28 mouse cellular contexts compared by ENCODE assay signal in the genomic region with DNA sequence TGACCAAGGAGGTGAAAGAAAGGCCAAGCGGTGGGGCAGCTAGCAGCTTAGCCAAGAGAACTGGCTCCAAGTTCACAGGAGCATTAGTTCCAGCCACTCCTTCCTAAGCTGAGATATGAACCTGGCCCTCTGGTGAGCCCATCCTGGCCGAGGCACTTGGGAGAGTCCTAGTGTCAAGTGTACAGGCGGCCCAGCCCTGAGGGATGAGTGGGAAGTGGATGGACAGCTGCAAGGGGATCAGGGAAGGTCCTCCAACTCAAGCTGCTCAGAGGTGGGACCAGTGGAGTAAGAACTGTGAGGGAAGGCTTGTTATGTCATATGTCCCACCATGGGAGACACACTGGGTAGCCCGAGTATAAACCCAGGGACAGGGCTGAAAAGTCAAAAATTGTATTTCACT.
"Had no signal": no experiment of that assay in that cellular context is flagged by ENCODE, and none has a peak within 500 bp of the region (broad histone marks: within the 10 kb centered on the region; RNA-seq: fewer than 3 reads in every experiment).

No protein-coding gene starts in this region.

- H3K4me3 ChIP-seq: left cerebral cortex, adult 2 months; limb, embryonic 10.5 days; limb, embryonic 12.5 days; limb, embryonic 13.5 days; limb, embryonic 15.5 days; liver, embryonic 12.5 days; liver, embryonic 13.5 days; liver, embryonic 15.5 days; lung, embryonic 15.5 days; megakaryocyte, embryonic 14.5 days; midbrain, embryonic 10.5 days; midbrain, embryonic 12.5 days; midbrain, embryonic 13.5 days; midbrain, embryonic 15.5 days; neural tube, embryonic 12.5 days had no signal

- H3K36me3 ChIP-seq: limb, embryonic 10.5 days; limb, embryonic 12.5 days; limb, embryonic 13.5 days; limb, embryonic 15.5 days; liver, embryonic 12.5 days; liver, embryonic 15.5 days; lung, embryonic 15.5 days; midbrain, embryonic 12.5 days; midbrain, embryonic 13.5 days; midbrain, embryonic 15.5 days; neural tube, embryonic 12.5 days had no signal

- H3K27me3 ChIP-seq: limb, embryonic 12.5 days; limb, embryonic 13.5 days; limb, embryonic 15.5 days; liver, embryonic 12.5 days; liver, embryonic 13.5 days; liver, embryonic 15.5 days; lung, embryonic 15.5 days; megakaryocyte, embryonic 14.5 days; midbrain, embryonic 12.5 days; midbrain, embryonic 13.5 days; midbrain, embryonic 15.5 days; neural tube, embryonic 12.5 days had no signal

- H3K4me2 ChIP-seq: limb, embryonic 12.5 days; limb, embryonic 13.5 days; limb, embryonic 15.5 days; liver, embryonic 11.5 days; liver, embryonic 12.5 days; liver, embryonic 13.5 days; liver, embryonic 15.5 days; lung, embryonic 14.5 days; lung, embryonic 15.5 days; midbrain, embryonic 11.5 days; midbrain, embryonic 12.5 days; midbrain, embryonic 13.5 days; midbrain, embryonic 15.5 days; neural tube, embryonic 12.5 days had no signal

- DNase-seq: left cerebral cortex, postnatal 4 days; liver; liver, embryonic 13.5 days; liver, postnatal 0 days; lung, adult 18-20 months; lung, adult 2 months; lung, embryonic 14.5 days; lung, postnatal 10 days; lung, postnatal 14 days; lung, postnatal 36 days; lung, postnatal 4 days; midbrain, embryonic 14.5 days had no signal
